Mouse (Mus musculus) kidney, postnatal 0 days (tissue): ENCODE data around the gene Arl4a. TPM values are rescaled to one million over a fixed set of nuclear protein-coding genes. Genes with fewer than 3 reads are reported as not detected.
A peak's percentile ranks its signal among the peaks of the same experiment; 100 is the strongest.

Experiments used
- ATAC-seq: fragments of 200-750 bp; cut with Nextera tagmentation; replicated peaks from 2 replicates; pipeline ENCODE4 v1.8.0; 2017; ENCODE audit warnings: low read depth, moderate number of reproducible peaks, moderate TSS enrichment, moderate library complexity; ENCODE audit not compliant: low FRiP score
- DNase-seq: peaks from one replicate; pipeline ENCODE4 v3.0.0-alpha.2; 2016; ENCODE audit warnings: low spot score
- H3K27ac ChIP-seq: fragments of 300-500 bp; sonication (generic); 2 replicates; pipeline ENCODE4 v1.5.1; 2014; ENCODE audit warnings: mild to moderate bottlenecking
- H3K27me3 ChIP-seq: fragments of 300-500 bp; sonication (generic); 2 replicates; pipeline ENCODE4 v1.6.1; 2014; ENCODE audit warnings: low read length, mixed read lengths; ENCODE audit not compliant: insufficient read depth
- H3K36me3 ChIP-seq: fragments of 300-500 bp; sonication (generic); 2 replicates; pipeline ENCODE4 v1.6.1; 2014; ENCODE audit warnings: low read length, mixed read lengths; ENCODE audit not compliant: insufficient read depth
- H3K4me1 ChIP-seq: fragments of 300-500 bp; sonication (generic); replicated peaks from 2 replicates; pipeline ENCODE4 v1.6.1; 2014; ENCODE audit warnings: antibody characterized with exemption, low read length, mixed read lengths; ENCODE audit not compliant: insufficient read depth
- H3K4me2 ChIP-seq: fragments of 300-500 bp; sonication (generic); 2 replicates; pipeline ENCODE4 v1.6.1; 2014; ENCODE audit warnings: mild to moderate bottlenecking, low read length, moderate library complexity, mixed read lengths
- H3K4me3 ChIP-seq: fragments of 300-500 bp; sonication (generic); replicated peaks from 2 replicates; pipeline ENCODE4 v1.5.1; 2014; ENCODE audit warnings: low read depth, low read length
- H3K9ac ChIP-seq: fragments of 300-500 bp; sonication (generic); 2 replicates; pipeline ENCODE4 v1.6.1; 2014; ENCODE audit warnings: low read depth, low read length
- H3K9me3 ChIP-seq: fragments of 300-500 bp; sonication (generic); replicated peaks from 2 replicates; pipeline ENCODE4 v1.6.1; 2016; ENCODE audit warnings: low read length, inconsistent platforms, mixed read lengths
- CTCF ChIP-seq: IDR thresholded peaks from 2 replicates; pipeline ENCODE4 v1.5.1; 2016; ENCODE audit warnings: antibody characterized with exemption, low read depth, mild to moderate bottlenecking, moderate library complexity
- WGBS: fragments of 180-500 bp; shearing (Covaris S2); extraction: QIAGEN DNeasy Blood & Tissue Kit; methylation state at CpG from one replicate; pipeline ENCODE4 v1.1.7; 2014; 5-methylcytosine and 5-hydroxymethylcytosine counted together
- polyA plus RNA-seq: library from polyadenylated mRNA; unstranded; fragments of >200 nt; fragmentation: Nextera tagmentation; extraction: Ambion mirVana; gene quantifications from 2 replicates; pipeline ENCODE4 v1.2.1, GENCODE M21; 2015

Gene Arl4a
- 64.4 and 65.3 TPM in 2 replicates for polyA plus RNA-seq

- no peaks in the 10 kb centered on the region for H3K9me3 ChIP-seq
- peak within 1 kb of the TSS; percentile 87 for H3K27ac ChIP-seq
- H3K36me3 ChIP-seq, result no peaks in the 10 kb centered on the region
- H3K4me2 ChIP-seq, result peak within 1 kb of the TSS; percentile 80
- no peak for TF ChIP-seq CTCF
- no peaks in the 10 kb centered on the region for H3K27me3 ChIP-seq
- under 1% methylated on average over 67 of the region's 68 CpGs for WGBS
- peak; percentile 85 for DNase-seq
- H3K9ac ChIP-seq, result peak within 1 kb of the TSS; percentile 80
- H3K4me3 ChIP-seq, result peak within 1 kb of the TSS; percentile 87
- ATAC-seq, result peak; percentile 83
- no peaks in the 10 kb centered on the region; the same call in 1 of the 2 replicates for H3K4me1 ChIP-seq
Observed at GRCm38 (mm10) chr12:40037876-40038463, at the start of gene Arl4a. Gene Arl4a (minus strand): TSS chr12:40038025.

- no peak for TF ChIP-seq CTCF
- DNase-seq (no peak), ATAC-seq (no peak)
Observed at GRCm38 (mm10) chr12:40085731-40086322, 48.0 kb upstream of the Arl4a start.

GRCm38 (mm10) chr12:40082453-40083238 lies 44.8 kb upstream of the Arl4a start:
- 40% methylated on average over 6 of the region's 6 CpGs for WGBS
- H3K36me3 ChIP-seq, result no peaks in the 10 kb centered on the region
- no peak overlapping the region for H3K4me3 ChIP-seq
- no peaks in the 10 kb centered on the region for H3K27me3 ChIP-seq
- DNase-seq, result peak; percentile 82
- no peaks in the 10 kb centered on the region for H3K9me3 ChIP-seq
- H3K4me1 ChIP-seq, result no peaks in the 10 kb centered on the region
- no peak overlapping the region for H3K9ac ChIP-seq
- ATAC-seq, result no peak; the same call in 1 of the 2 replicates
- peak; percentile 84 for TF ChIP-seq CTCF
- H3K27ac ChIP-seq, result no peak overlapping the region
- no peak overlapping the region for H3K4me2 ChIP-seq

More at GRCm38 (mm10) chr12:40085731-40086322, 48.0 kb upstream of the Arl4a start:
- Histone ChIP-seq H3K27me3 (no peaks in the 10 kb centered on the region), H3K4me1 (no peaks in the 10 kb centered on the region), H3K4me3 (no peak overlapping the region), H3K4me2 (no peak overlapping the region), H3K36me3 (no peaks in the 10 kb centered on the region), H3K9me3 (no peaks in the 10 kb centered on the region), H3K9ac (no peak overlapping the region), H3K27ac (no peak overlapping the region)
- WGBS, result 82% methylated on average over 5 of the region's 5 CpGs

GRCm38 (mm10) chr12:40082048-40082447 lies 44.2 kb upstream of the Arl4a start:
- Histone ChIP-seq H3K4me3 (no peak overlapping the region), H3K9me3 (no peaks in the 10 kb centered on the region)

GRCm38 (mm10) chr12:40073660-40074059 lies 35.8 kb upstream of the Arl4a start:
- Histone ChIP-seq H3K9ac (no peak overlapping the region), H3K36me3 (no peaks in the 10 kb centered on the region), H3K4me3 (no peak overlapping the region), H3K4me2 (no peak overlapping the region), H3K4me1 (no peaks in the 10 kb centered on the region), H3K27ac (no peak overlapping the region), H3K9me3 (no peaks in the 10 kb centered on the region), H3K27me3 (no peaks in the 10 kb centered on the region)
- ATAC-seq, result no peak
- peak; percentile 51 for TF ChIP-seq CTCF
- peak; percentile 54 for DNase-seq
- WGBS, result 50% methylated on average over 5 of the region's 5 CpGs

More at GRCm38 (mm10) chr12:40082048-40082447, 44.2 kb upstream of the Arl4a start:
- WGBS, result 73% methylated on average over 5 of the region's 5 CpGs
- Histone ChIP-seq H3K4me2 (no peak overlapping the region), H3K27me3 (no peaks in the 10 kb centered on the region), H3K36me3 (no peaks in the 10 kb centered on the region), H3K9ac (no peak overlapping the region), H3K27ac (no peak overlapping the region), H3K4me1 (no peaks in the 10 kb centered on the region)
- DNase-seq (no peak), ATAC-seq (no peak)
- no peak for TF ChIP-seq CTCF

GRCm38 (mm10) chr12:40047024-40047423 lies 9.2 kb upstream of the Arl4a start:
- Histone ChIP-seq H3K4me2 (no peak overlapping the region), H3K9me3 (no peaks in the 10 kb centered on the region), H3K27ac (no peak overlapping the region), H3K27me3 (no peaks in the 10 kb centered on the region), H3K9ac (no peak overlapping the region), H3K4me3 (no peak overlapping the region), H3K36me3 (no peaks in the 10 kb centered on the region), H3K4me1 (no peaks in the 10 kb centered on the region)
- no peak for ATAC-seq
- no peak for TF ChIP-seq CTCF
- DNase-seq, result no peak
- 57% methylated on average over 1 of the region's 1 CpGs for WGBS
